Mouse (Mus musculus): ENCODE data around the gene Madd. TPM values are rescaled to one million over a fixed set of nuclear protein-coding genes. Genes with fewer than 3 reads are reported as not detected.
A peak's percentile ranks its signal among the peaks of the same experiment; 100 is the strongest.

The Madd gene
- total RNA-seq (2021), result 18.8 and 26.1 TPM in 2 replicates
- long read RNA-seq, experiment 1, partial matches to known transcripts, result 1 of 5 reads
- long read RNA-seq, experiment 1, other reads (novel, unspliced or antisense), result 4 of 5 reads
- long read RNA-seq, experiment 2, partial matches to known transcripts, result 0 of 3 reads
- long read RNA-seq, experiment 2, other reads (novel, unspliced or antisense), result 3 of 3 reads

DNA sequence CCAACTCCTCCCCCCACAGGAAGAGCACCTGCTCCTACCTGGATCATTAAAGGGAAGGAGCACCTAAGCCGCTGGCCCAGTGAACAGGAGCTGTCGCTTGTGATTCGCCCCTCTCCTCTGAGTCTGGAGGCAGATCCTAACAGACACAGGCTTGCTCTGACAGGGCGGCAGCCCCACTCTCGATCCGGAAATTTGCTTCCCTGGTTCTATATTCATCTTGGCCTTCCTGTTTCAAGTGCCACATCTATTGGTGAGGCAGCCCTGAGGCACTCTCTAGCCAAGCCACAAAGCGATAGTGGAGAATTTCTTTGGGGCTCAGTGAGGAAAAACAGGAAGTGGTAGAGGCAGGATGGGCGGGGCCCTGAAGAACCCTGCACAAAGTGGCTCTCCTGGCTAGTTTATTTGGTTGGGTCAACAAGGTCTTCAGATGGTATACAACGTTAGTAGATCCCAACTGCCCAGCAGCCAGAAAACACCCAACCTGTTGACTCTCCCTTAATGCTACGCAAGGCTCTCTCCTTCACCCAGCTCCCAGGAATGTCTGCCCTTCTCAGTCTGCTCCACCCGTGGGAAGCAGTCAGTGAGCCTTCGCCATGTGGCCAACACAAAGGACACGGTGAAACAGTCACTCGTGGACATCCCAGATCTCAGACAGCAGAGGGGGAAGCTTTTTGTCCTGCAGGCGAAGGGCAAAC, at the start of gene Madd:
Gene Madd (minus strand): TSS at position 127 of the 695 bp plus-strand sequence.
- DNase-seq, result peak; percentile 33

DNA sequence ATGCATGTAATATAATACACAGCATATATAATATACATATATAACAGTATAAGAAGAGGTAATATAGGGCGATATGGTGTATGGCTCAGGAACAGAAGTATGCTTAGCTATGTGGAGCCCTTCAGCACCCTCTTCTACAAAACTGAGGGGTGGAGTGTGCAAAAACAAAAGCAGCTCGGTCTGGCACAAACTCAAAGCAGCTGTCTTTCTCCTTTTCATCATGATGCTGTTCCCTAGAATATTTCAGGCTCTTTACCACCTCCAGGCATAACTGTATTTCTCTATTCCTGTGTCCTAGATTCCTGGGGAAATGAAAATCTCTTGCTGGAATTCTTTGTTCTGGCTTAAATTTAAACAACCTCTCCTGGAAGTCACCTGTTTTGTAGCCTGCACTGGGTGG, 46.1 kb upstream of the Madd start:
- DNase-seq, result no peak

DNA sequence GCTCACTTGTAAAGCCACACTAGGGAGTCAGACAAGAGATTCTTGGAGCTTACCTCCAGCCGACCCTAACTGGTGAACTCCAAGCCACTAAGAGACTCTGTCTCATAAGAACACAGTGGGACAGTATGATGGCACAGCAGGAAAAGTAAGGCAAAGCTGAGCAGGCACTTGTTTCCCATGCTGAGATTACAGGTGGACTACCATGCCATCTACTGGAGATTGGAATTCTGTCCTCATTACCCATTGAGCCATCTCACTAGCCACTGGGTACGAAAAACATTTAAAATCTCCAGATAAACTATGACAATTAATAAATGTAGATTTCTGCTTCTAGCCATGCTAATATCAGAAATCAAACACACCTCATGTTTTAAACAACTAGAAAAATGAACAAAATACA, 40.0 kb upstream of the Madd start:
- DNase-seq, result no peak

DNA sequence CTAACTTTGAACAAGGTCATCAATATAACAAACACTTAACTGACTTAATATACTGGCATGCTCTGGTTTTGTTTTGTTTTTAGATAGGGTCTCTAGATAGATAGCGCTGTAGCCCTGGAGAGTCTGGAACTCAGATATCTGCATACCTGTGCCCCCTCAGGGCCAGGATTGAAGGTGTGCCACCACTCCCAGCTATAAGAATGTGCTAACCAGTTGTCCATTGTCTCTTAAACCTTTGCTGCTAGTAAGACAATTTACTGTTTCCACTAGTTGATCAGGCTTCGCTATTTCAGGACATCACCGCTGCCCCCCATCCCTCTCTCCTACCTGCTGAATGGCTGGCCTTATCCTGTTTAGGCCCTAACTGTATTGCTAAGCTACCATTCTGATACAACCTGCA, 36.9 kb upstream of the Madd start:
- no peak for DNase-seq

DNA sequence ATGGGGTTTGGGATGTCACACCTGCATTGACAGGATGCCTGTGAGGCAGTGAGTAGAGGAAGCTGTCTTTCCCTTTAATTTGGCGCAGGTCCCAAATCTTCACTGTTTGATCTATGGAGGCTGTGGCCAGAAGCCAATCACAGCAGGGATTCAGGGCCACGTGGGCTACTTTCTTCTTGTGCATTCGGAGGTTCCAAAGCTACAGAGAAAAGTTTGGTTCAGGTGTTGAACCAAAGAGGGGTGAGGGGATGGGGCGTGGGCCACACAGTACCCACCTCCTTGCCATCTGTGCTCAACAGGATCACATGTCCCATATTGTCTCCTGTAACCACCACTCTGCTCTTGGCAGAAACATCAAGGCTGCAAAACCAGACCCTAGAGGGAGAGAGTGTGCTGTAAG, 33.4 kb upstream of the Madd start:
- peak; percentile 53 for DNase-seq

DNA sequence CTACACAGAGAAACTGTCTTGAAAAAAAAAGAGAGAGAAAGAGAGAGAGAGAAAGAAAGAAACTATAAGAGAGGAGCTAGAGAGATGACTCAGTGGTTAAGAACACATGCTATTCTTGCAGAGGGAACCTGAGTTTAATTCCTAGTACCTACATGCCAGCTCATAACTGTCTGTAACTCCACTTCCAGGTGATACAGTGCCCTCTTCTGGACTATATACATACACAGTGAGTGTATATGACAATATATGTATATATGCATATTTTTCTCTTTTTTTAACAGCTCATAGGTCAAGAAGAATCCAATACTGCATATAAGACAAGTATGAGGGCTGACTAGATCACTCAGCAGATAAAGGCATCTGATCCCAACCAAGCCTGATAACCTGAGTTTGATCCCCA, 29.7 kb upstream of the Madd start:
- DNase-seq, result no peak

DNA sequence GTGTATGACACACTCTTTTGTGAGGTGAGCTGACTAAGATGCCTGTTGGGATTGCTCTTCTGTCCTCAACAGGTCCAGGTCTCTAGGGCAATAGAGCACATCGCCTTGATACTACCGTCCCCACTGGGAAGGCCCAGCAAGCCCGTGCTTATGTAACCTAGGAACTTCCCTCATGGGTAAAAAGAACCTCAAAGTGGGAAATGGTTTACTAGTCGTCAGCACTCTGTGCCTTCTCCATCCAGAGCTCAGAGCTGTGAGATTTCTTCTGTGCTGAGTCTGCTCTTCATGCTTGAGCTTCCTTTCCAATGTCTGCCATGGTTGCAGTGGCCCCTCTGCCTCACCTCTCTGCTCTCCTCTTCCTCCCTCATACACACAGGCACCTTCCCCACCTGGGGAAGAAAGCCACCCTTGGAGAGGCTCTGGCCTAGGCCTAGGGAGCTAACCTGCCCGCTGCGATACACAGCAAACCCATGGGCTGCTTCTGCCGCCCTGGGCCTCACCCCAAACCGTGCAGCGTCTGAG, 22.7 kb upstream of the Madd start:
- DNase-seq, result no peak

DNA sequence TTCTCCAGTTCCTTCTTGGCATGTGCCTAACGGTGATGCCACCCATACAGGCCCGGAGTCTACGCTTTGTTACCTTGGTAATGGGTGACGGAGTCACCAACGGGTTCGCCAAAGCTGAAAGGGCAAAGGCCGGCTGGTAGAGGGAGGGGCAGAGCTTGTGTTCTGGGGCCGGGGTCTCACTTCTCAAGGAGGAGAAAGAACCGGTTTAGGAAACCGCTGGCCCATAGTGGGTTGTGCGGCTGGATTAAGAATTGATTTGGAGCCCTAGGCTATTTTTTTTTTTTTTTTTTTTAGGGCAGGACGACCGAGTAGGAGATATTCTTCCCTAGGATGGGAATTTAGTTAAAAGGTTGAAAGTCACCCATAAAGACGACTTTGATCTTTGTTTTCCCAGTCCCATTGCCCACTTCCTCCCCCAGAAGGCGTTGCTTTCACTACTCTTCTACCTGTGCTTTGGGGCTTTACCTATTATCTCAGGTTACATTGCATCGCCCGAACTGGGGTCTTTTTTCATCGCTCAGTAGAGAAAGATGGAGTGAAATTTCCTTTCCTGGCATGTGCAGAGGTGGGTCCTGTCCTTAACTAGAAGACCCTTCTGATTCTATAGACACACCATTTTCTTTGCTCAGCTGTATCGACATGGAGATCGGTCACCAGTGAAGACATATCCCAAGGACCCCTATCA, 19.5 kb upstream of the Madd start:
- DNase-seq, result no peak

DNA sequence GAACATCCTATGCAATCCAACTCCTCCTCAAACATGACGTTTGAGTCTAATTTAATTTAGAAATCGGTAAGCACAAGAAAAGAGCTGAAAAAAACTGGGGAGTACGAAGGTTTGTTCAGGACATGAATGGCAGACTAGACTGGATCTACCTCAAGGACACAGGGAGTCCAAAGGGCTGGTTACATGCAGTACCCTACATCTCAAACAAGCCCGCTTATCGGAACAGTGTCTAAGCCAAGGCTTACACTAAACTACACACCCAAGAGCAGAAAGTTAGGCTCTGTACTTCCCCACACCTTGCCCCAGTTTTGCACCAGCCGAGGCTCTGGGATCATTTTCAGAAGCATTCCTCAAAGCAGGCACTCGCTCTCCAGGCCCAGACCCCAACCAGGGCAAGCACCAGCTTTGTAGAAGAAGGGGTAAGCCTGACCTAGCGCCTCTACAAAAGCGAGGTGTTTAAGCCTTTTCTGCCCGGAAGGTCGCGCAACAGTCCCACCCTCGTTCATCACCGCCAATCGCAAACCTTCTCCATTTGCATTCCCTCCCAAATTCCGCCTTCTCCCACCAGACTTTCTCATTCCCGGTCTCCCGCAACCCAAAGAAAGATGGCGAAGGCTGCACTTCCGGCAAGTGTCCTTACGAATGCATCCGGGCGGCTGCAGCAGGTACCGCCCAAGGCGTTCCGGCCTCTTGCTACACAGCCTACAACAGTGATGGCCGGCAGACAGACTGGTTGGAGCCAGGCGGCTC, 18.8 kb upstream of the Madd start, which contains the start of the genes Nr1h3 and Acp2:
Gene Nr1h3 (minus strand): TSS at position 613 of the 750 bp plus-strand sequence.
Gene Acp2 (plus strand): TSS at position 664 of the 750 bp plus-strand sequence.
- DNase-seq, result peak; percentile 95

DNA sequence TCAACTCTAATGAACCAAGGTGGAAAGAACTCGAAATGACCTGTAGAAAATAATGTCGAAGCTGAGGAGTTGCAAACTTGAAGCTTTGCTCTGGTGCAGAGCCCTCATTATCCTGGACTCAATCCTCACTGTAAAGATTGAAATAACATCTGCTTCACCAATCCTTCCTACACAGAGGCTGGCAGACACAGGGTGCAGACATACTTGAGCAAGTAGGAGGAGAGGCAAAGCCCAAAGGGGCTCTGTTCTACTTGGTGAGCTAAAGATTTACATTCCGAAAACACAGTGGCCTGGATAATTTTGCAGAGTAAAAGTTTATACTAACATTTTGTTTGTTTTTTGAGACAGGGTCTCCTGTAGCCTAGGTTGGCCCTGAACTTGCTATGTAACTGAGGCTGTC, 15.3 kb upstream of the Madd start:
- no peak for DNase-seq

DNA sequence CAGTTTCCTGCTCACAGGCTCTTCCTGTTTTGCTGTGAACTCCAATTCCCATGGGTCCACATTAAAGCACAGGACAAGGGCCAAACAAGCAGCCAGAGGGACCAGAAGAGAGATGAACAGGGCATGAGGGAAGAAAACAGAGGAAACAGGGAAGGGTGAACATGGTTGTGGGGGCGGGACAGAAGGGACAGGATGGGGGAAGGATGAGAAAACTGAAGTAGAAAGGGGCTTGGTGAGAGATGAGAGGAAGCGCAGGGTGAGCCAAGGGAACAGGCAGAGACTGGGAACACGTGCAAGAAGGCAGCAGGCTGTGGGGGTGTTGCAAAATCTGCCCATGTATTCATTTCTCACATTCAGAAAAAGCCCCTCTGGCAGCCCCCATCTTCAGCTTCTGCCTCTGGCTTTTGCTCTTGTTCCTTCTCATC, 13.0 kb upstream of the Madd start:
- DNase-seq, result peak; percentile 27

DNA sequence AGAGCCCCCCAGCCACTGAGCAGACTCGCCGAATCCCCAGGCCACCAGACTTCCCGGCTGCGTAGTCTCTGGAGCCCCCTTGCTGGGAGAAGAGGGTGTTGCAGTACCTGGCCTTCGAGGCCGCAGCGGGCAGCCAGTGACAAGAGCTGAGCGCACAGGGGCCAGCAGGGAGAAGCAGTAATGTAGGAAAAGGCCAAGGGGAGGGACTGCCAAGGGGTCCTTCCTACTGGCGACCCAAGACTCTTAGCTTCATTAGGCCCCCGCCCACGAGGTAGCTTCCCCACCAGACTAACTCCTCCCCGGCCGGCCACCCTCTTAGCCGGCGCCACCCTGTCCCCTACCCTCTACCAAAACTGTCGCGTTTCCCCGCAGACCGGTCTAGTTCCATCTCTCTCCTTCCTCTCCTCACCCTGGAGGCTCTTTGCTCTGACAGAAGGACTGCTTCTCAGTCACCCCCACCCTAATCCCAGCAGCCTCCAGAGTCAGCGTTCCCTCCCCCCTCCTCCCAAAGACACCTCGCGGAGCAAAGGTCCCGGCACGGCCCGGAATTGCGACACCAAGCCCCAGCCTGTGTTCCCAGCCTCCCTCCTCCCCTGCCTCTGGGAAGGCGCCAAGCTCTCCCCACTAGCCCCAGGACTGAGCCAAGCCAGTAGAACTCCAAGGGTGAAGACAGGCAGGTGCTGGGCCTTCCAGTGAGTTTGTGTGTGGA, 11.1 kb upstream of the Madd start:
- peak; percentile 92 for DNase-seq

DNA sequence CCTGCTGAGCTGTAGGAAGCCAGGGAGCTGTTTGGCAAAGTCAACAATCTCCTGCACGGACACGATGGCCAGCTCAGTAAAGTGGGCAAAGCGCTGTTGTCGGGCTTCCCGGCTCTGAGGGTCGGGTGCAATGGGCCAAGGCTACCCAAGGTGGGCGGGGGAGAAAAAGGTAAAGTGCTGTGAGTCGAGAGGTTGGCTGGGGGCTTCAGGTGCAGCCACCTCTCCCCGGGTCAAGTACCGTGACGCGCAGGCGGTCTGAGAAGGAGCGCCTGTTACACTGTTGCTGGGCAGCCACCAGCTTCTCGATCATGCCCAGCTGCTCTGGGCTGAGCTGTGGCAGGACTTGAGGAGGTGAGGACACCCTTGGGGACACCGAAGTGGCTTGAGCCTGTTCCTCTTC, 6.9 kb upstream of the Madd start:
- no peak for DNase-seq

DNA sequence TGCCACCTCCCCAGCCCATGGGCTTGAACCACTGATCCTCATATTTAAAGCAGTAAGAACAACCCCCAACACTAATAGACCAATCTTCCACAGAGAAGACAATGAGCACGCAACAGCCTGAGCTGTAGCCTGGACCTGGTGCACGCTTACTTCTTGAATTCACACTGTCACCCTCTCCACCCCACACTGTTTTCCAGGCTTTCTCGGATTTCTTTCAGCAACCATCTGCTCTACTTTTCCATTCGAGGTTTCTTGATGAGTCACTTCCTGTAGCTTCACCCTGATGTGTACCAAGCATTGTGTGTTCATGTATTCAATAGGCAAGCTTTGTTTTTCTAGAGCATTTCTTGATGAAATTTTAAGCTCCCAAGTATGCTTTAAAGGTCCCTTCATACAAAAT, 3.8 kb upstream of the Madd start:
- DNase-seq, result no peak

DNA sequence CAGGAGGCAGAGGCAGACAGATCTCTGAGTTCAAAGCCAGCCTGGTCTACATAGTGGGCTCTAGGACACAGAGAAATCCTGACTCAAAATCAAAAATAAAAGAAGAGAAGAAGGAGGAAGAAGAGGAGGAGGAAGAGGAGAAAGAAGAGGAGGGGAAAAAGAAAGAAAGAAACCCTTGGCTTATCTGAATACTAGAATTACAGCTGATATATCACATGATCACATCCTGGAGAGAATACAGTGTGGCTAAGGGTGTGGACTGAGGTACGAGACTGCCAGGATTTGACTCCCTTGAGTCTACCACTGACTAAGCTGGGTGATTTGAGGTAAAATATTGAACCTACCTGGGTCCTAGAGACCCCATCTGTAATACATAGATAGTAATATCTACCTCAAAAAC, 2.6 kb upstream of the Madd start:
- DNase-seq, result no peak

DNA sequence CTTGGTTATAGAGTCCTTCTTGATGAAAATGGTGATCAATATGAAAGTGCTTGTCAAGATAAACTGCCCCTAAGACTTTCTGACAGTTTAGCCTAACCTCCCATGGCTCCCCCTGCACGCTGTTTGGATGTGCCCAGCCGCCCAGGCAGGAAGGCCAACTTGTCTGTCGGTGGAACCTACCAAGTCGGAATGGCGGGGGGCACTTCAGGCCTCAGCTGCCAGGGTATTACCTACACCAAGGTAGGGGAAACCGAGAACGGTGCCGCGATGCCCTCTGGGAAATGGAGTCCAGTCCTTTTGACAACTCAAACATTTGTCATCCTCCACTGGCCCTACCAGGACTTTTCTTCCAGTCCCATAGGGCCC, 506 bp downstream of the Madd start:
- DNase-seq, result peak; percentile 96

DNA sequence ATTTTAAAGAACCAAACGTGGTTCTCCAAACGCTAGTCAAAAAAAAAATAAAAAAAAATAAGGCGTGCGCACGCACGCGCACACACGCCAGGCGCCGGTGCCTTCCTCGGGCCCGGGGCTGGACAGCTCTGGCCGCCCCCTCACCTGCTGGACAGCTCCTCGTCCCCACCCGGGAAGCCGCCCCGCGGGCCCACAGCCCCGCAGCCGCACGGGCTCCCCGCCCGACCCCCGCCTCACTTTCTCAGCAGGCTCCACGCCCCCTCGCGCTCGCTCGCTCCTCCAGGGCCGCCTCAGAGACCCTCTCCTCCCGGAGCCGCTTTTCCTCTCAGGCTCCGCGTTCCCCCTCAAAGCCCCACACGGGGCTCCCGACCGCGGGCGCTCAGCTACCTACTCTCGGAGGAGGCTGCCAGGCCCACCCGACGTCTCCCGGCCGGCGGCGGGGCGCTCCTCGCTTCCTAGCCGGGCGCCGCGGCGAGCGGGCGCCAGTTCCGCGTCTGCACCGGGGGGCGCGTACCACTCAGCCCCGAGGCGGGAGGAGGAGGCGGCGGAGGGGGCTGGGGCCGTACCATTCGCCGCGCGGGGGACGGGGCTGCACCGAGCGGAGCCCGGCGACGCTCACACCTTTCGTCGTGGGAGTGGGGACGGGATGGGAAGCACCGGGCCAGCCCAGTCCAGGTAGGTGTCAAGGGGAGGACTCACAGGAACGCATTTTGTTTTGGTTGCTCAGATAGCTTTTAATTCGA, 1.1 kb downstream of the Madd start:
- DNase-seq, result peak; percentile 85

DNA sequence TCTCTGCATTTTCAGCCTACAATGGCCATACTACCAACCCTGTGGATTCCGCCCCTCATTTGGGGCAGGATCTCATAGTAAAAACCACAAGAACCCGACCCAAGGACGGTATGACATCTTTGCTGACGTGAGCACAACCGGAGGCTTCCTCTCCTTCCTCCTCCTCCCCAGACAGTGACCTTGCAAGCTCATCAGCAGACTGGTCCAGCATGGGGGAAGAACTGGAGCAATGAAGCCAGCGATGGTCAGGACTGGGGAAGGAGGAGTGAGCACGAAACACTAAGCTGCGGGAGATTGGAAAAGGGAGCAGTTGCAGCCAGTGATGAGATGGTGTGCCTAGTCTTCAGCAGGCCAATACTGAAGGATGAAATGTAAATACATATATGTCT, 1.6 kb downstream of the Madd start:
- no peak for DNase-seq

DNA sequence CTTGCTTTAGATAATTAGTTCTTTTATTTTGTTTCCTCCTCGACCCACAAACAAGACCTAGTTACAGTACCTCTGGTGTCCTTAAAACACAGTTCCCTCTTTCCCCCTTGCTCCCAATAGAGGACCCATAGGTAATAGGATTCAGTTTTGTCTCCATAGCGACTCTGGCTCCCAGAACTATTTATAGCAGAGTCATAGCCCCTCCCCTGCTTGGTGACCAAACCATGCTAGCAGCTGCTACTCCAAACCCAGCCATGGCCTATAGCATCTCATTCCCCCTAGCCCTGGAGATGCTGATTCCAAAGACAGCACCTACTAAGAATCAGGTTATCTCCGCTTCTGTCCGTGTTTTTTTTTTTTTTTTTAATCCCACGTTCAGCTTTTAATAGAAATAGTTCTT, 2.9 kb downstream of the Madd start:
- no peak for DNase-seq

DNA sequence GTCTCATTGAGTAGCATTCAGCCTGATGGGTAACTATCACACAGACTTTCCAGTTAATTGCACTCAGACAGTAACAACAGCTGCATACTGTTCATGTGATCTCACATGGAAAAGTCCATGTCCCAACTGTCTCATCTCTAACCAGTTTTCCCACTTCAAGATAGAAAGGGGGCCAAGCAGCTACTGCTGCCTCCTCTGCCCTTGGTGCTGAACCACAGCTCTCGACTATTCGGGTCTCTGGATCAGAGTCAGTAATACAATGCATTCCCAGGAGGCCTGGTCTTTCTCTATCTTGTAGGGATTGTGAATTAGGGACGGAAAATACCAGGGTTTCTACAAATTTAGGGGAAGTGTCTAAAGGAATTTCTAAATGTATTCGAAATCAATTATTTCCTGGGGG, 3.8 kb downstream of the Madd start:
- DNase-seq, result no peak

DNA sequence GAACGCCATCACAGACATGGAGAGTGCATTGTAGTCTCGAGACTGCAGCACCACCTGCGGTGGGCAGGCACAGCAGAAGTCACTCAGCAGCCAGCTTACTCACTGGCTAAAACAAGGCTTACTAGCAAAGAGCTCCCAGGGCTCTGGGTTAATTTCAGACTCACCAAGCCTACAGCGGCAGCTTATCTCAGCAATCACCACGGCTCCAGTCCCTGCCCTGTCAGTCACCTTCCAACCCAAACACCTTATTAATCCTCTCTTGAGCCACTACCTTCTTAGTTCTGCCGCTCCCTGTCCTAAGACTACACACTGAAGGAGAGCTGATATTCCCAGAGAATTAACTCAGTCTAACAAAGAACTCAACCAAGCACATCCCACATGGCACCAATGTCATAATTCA, 7.4 kb downstream of the Madd start:
- no peak for DNase-seq

Data from adrenal gland, postnatal 14 days (tissue).